Mouse (Mus musculus) cerebellum, adult 2 months (tissue): ENCODE results near the gene Prpf40b.

Experiments
- CTCF ChIP-seq: fragments of 200-500 bp; IDR thresholded peaks from 2 replicates; pipeline ENCODE4 v1.5.1; 2011; ENCODE audit warnings: low read depth, mild to moderate bottlenecking, control low read depth, low read length, moderate library complexity, borderline replicate concordance; ENCODE audit not compliant: insufficient read depth
- POLR2A ChIP-seq: fragments of 200-500 bp; IDR thresholded peaks from 2 replicates; pipeline ENCODE4 v1.6.1; 2011; ENCODE audit warnings: low read length, control low read depth, borderline replicate concordance; ENCODE audit not compliant: insufficient read depth

GRCm38 (mm10) chr15:99333676-99334065 is 38.8 kb downstream of the Prpf40b start:
- TF ChIP-seq CTCF (no peak), POLR2A (no peak)
